ENCODE assay signal across 10 mouse cellular contexts in genomic region chr4:128652584-128653298, GRCm38 (mm10). TPM values are rescaled to one million over a fixed set of nuclear protein-coding genes. Genes with fewer than 3 reads are reported as not detected.
DNase-seq lines count a peak whose midpoint lies in the region; ATAC-seq and TF ChIP-seq lines count a peak whose summit lies in the region.
"Had no signal": no experiment of that assay in that cellular context is flagged by ENCODE, and none has a peak within 500 bp of the region (broad histone marks: within the 10 kb centered on the region; RNA-seq: fewer than 3 reads in every experiment).

No protein-coding gene starts in this region.

- H3K9me3 ChIP-seq in intestine, embryonic 15.5 days = no peaks in the 10 kb centered on the region
- no peaks in the 10 kb centered on the region for H3K9me3 ChIP-seq in intestine, embryonic 16.5 days (ENCODE audit: control insufficient read depth, low read length)
- H3K9me3 ChIP-seq in ES-Bruce4 (replicated peaks; ENCODE audit: control insufficient read depth, insufficient read depth, low read length, poor library complexity, severe bottlenecking) = no peaks in the 10 kb centered on the region
- H3K9me3 ChIP-seq: forebrain, embryonic 15.5 days had no signal

- no peak for TF ChIP-seq CTCF in ES-Bruce4 (IDR thresholded peaks at IDR 0.05; ENCODE audit: low read depth, low read length)

- TF ChIP-seq EP300 in ES-Bruce4 (IDR thresholded peaks at IDR 0.05; ENCODE audit: insufficient read depth, low read depth, low read length) = 0 out of 2 replicates have a peak, but pooled peaks have one; percentile 24

- 23% methylated on average over 5 of the region's 5 CpGs for WGBS in intestine, embryonic 15.5 days
- WGBS in intestine, embryonic 16.5 days = 34% methylated on average over 5 of the region's 5 CpGs

- no peak overlapping the region for H3K9ac ChIP-seq in intestine, embryonic 15.5 days
- H3K9ac ChIP-seq in intestine, embryonic 16.5 days (ENCODE audit: low read depth, low read length) = no peak overlapping the region
- H3K9ac ChIP-seq in ES-Bruce4 (ENCODE audit: low read depth, poor library complexity, severe bottlenecking) = no peak overlapping the region
- H3K9ac ChIP-seq: forebrain, embryonic 15.5 days had no signal

- H3K27ac ChIP-seq in intestine, embryonic 15.5 days = peak overlapping the region; percentile 56
- no peak overlapping the region for H3K27ac ChIP-seq in intestine, embryonic 16.5 days (ENCODE audit: low read length)
- no peak overlapping the region for H3K27ac ChIP-seq in ES-Bruce4 (ENCODE audit: insufficient read depth, low read length)

- ATAC-seq in intestine, embryonic 15.5 days = no peak
- ATAC-seq in intestine, embryonic 16.5 days = no peak
- ATAC-seq in common myeloid progenitor, adult 5-6 weeks (replicated peaks; ENCODE audit: low read depth, poor library complexity, severe bottlenecking) = peak; percentile 24
- ATAC-seq in monocyte, adult 5-6 weeks (replicated peaks; ENCODE audit: insufficient number of reproducible peaks, low FRiP score, low TSS enrichment, poor library complexity, severe bottlenecking) = no peak
- ATAC-seq: forebrain, embryonic 15.5 days had no signal

- peak; percentile 53 for DNase-seq in lung, postnatal 10 days
- no peak for DNase-seq in right cerebral cortex, postnatal 10 days (ENCODE audit: low spot score in 2 of 2)
- no peak for DNase-seq in heart, adult 11 months
- DNase-seq: thymus, postnatal 4 days had no signal

- peaks cover 23% of the 10 kb centered on the region for H3K4me1 ChIP-seq in intestine, embryonic 15.5 days (replicated peaks)
- H3K4me1 ChIP-seq in intestine, embryonic 16.5 days (ENCODE audit: control insufficient read depth, insufficient read depth, low read length) = peaks cover 25% of the 10 kb centered on the region
- H3K4me1 ChIP-seq in ES-Bruce4 (ENCODE audit: control insufficient read depth, insufficient read depth, low read length) = no peaks in the 10 kb centered on the region

- no peak overlapping the region for H3K4me2 ChIP-seq in intestine, embryonic 15.5 days (replicated peaks)
- H3K4me2 ChIP-seq in intestine, embryonic 16.5 days (ENCODE audit: low read depth, low read length) = no peak overlapping the region
- H3K4me2 ChIP-seq: forebrain, embryonic 15.5 days had no signal

- no peak overlapping the region for H3K4me3 ChIP-seq in intestine, embryonic 15.5 days (replicated peaks)
- no peak overlapping the region for H3K4me3 ChIP-seq in intestine, embryonic 16.5 days (ENCODE audit: low read length)
- H3K4me3 ChIP-seq in ES-Bruce4 (ENCODE audit: low read depth, low read length) = no peak overlapping the region
- H3K4me3 ChIP-seq: forebrain, embryonic 15.5 days had no signal

- TF ChIP-seq POLR2A in ES-Bruce4 (IDR thresholded peaks at IDR 0.05; ENCODE audit: insufficient read depth, low read length) = no peak

- H3K27me3 ChIP-seq in intestine, embryonic 15.5 days (replicated peaks) = no peaks in the 10 kb centered on the region
- no peaks in the 10 kb centered on the region for H3K27me3 ChIP-seq in intestine, embryonic 16.5 days (replicated peaks; ENCODE audit: control insufficient read depth, insufficient read depth, low read length)
- H3K27me3 ChIP-seq in ES-Bruce4 (ENCODE audit: control insufficient read depth, insufficient read depth, low read length, poor library complexity, severe bottlenecking) = 0 out of 2 replicates have a peak, but pooled peaks cover 1% of the 10 kb centered on the region
- H3K27me3 ChIP-seq: forebrain, embryonic 15.5 days had no signal

- H3K36me3 ChIP-seq in intestine, embryonic 15.5 days = no peaks in the 10 kb centered on the region
- H3K36me3 ChIP-seq in intestine, embryonic 16.5 days (ENCODE audit: control insufficient read depth, insufficient read depth, low read length) = no peaks in the 10 kb centered on the region
- no peaks in the 10 kb centered on the region for H3K36me3 ChIP-seq in ES-Bruce4 (ENCODE audit: control insufficient read depth, insufficient read depth, low read length, poor library complexity, severe bottlenecking)
- H3K36me3 ChIP-seq: forebrain, embryonic 15.5 days had no signal

RNA-seq across cellular contexts. Expression of gene Phc2, which starts 1.8 kb away (rescaled TPM):
- polyA plus RNA-seq in intestine, embryonic 15.5 days (2015; fragmentation: Nextera tagmentation; extraction: Ambion mirVana) = 39.2 and 42.3 TPM in 2 replicates
- 9.9 and 10.3 TPM in 2 replicates for polyA plus RNA-seq in intestine, embryonic 16.5 days (2015; fragmentation: Nextera tagmentation; extraction: Ambion mirVana)
- polyA plus RNA-seq in ES-Bruce4 (2011; ENCODE audit: insufficient read depth, insufficient read length, low read depth, missing spikeins) = 38.4 and 39.3 TPM in 2 replicates
- total RNA-seq in common myeloid progenitor, adult 5-6 weeks (2017) = 21.2 and 23.0 TPM in 2 replicates
- 15.0 to 31.5 TPM (median 22.9 TPM) in 3 replicates for total RNA-seq in monocyte, adult 5-6 weeks (2017)

RNA-seq across cellular contexts. Expression of gene Tlr12, which starts 34.3 kb away (rescaled TPM):
- 2.2 and 2.4 TPM in 2 replicates for polyA plus RNA-seq in intestine, embryonic 15.5 days (2015; fragmentation: Nextera tagmentation; extraction: Ambion mirVana)
- polyA plus RNA-seq in intestine, embryonic 16.5 days (2015; fragmentation: Nextera tagmentation; extraction: Ambion mirVana) = 2.2 and 2.5 TPM in 2 replicates
- not detected in 2 replicates for polyA plus RNA-seq in ES-Bruce4 (2011; ENCODE audit: insufficient read depth, insufficient read length, low read depth, missing spikeins)
- 0.44 and 1.1 TPM in 2 replicates for total RNA-seq in common myeloid progenitor, adult 5-6 weeks (2017)
- 0.48 to 2.4 TPM (median 0.64 TPM) in 3 replicates for total RNA-seq in monocyte, adult 5-6 weeks (2017)

RNA-seq across cellular contexts. Expression of gene Zscan20, which starts 42.8 kb away (rescaled TPM):
- polyA plus RNA-seq in intestine, embryonic 15.5 days (2015; fragmentation: Nextera tagmentation; extraction: Ambion mirVana) = 2.5 and 3.5 TPM in 2 replicates
- polyA plus RNA-seq in intestine, embryonic 16.5 days (2015; fragmentation: Nextera tagmentation; extraction: Ambion mirVana) = 2.3 and 2.8 TPM in 2 replicates
- 6.1 and 6.5 TPM in 2 replicates for polyA plus RNA-seq in ES-Bruce4 (2011; ENCODE audit: insufficient read depth, insufficient read length, low read depth, missing spikeins)
- total RNA-seq in common myeloid progenitor, adult 5-6 weeks (2017) = 2.6 and 3.2 TPM in 2 replicates
- 3.0 to 8.9 TPM (median 3.5 TPM) in 3 replicates for total RNA-seq in monocyte, adult 5-6 weeks (2017)
